Comparison of ENCODE assay signal across 29 mouse cellular contexts in the genomic region with DNA sequence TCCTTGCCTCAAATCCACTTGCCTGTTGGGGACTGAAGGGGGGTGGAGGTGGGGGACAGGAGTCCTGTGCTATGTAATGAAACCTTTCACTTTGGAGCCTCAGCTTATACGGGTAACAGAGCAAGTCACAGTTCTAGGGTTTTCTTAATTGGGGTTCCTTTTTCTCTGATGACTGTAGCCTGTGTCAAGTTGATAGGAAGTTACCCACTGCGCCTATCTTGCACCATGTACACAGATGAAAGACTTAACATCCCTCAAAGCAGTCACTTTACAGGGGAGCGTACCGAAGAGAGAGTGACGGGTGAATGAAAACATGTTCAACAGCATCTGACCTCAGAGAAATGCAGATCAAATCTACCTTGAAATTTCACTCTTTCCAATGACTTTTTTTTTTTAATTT.
"Had no signal": no experiment of that assay in that cellular context is flagged by ENCODE, and none has a peak within 500 bp of the region (broad histone marks: within the 10 kb centered on the region; RNA-seq: fewer than 3 reads in every experiment).

No protein-coding gene starts in this region.

- H3K4me3 ChIP-seq: left cerebral cortex, adult 2 months; limb, embryonic 10.5 days; limb, embryonic 12.5 days; limb, embryonic 13.5 days; limb, embryonic 15.5 days; liver, embryonic 15.5 days; lung, embryonic 15.5 days; megakaryocyte, embryonic 14.5 days; midbrain, embryonic 10.5 days; midbrain, embryonic 12.5 days; midbrain, embryonic 13.5 days; midbrain, embryonic 15.5 days; myocyte; neural tube, embryonic 12.5 days had no signal

- H3K9me3 ChIP-seq: limb, embryonic 10.5 days; limb, embryonic 12.5 days; limb, embryonic 13.5 days; limb, embryonic 15.5 days; liver, embryonic 15.5 days; lung, embryonic 15.5 days; megakaryocyte, embryonic 14.5 days; midbrain, embryonic 10.5 days; midbrain, embryonic 12.5 days; midbrain, embryonic 13.5 days; midbrain, embryonic 15.5 days; neural tube, embryonic 12.5 days had no signal

- DNase-seq: left cerebral cortex, postnatal 4 days; liver; lung, adult 18-20 months; lung, adult 2 months; lung, embryonic 14.5 days; lung, postnatal 10 days; lung, postnatal 14 days; lung, postnatal 36 days; lung, postnatal 4 days; midbrain, embryonic 14.5 days had no signal

- H3K27ac ChIP-seq: left cerebral cortex, adult 2 months; limb, embryonic 10.5 days; limb, embryonic 12.5 days; limb, embryonic 13.5 days; limb, embryonic 15.5 days; liver, embryonic 14.5 days; liver, embryonic 15.5 days; lung, embryonic 15.5 days; macrophage; midbrain, embryonic 10.5 days; midbrain, embryonic 12.5 days; midbrain, embryonic 13.5 days; midbrain, embryonic 15.5 days; neural tube, embryonic 12.5 days had no signal

- H3K36me3 ChIP-seq: limb, embryonic 10.5 days; limb, embryonic 12.5 days; limb, embryonic 13.5 days; limb, embryonic 15.5 days; liver, embryonic 15.5 days; lung, embryonic 15.5 days; midbrain, embryonic 10.5 days; midbrain, embryonic 12.5 days; midbrain, embryonic 13.5 days; midbrain, embryonic 15.5 days; neural tube, embryonic 12.5 days had no signal

- H3K27me3 ChIP-seq: limb, embryonic 12.5 days; limb, embryonic 13.5 days; limb, embryonic 15.5 days; liver, embryonic 15.5 days; midbrain, embryonic 13.5 days; midbrain, embryonic 15.5 days; neural tube, embryonic 12.5 days had no signal

- H3K9ac ChIP-seq: limb, embryonic 12.5 days; limb, embryonic 13.5 days; limb, embryonic 15.5 days; liver, embryonic 14.5 days; liver, embryonic 15.5 days; lung, embryonic 14.5 days; lung, embryonic 15.5 days; midbrain, embryonic 12.5 days; midbrain, embryonic 13.5 days; midbrain, embryonic 15.5 days; neural tube, embryonic 12.5 days had no signal

- H3K4me2 ChIP-seq: limb, embryonic 12.5 days; limb, embryonic 13.5 days; limb, embryonic 15.5 days; liver, embryonic 15.5 days; lung, embryonic 14.5 days; lung, embryonic 15.5 days; midbrain, embryonic 11.5 days; midbrain, embryonic 12.5 days; midbrain, embryonic 13.5 days; midbrain, embryonic 15.5 days; neural tube, embryonic 12.5 days had no signal

- ATAC-seq: lung, postnatal 0 days; midbrain, embryonic 13.5 days; midbrain, embryonic 15.5 days; midbrain, embryonic 16.5 days had no signal
